Mouse (Mus musculus) intestine, embryonic 15.5 days (tissue): ENCODE measurements around the gene Gm49361. TPM values are rescaled to one million over a fixed set of nuclear protein-coding genes. Genes with fewer than 3 reads are reported as not detected.

Experiments used
- ATAC-seq: fragments of 200-750 bp; cut with Nextera tagmentation; 2 replicates; pipeline ENCODE4 v1.8.0; 2017; ENCODE audit warnings: moderate TSS enrichment, moderate library complexity
- H3K27ac ChIP-seq: fragments of 300-500 bp; sonication (generic); 2 replicates; pipeline ENCODE4 v1.5.1; 2015; ENCODE audit warnings: mild to moderate bottlenecking, inconsistent platforms
- H3K27me3 ChIP-seq: fragments of 300-500 bp; sonication (generic); replicated peaks from 2 replicates; pipeline ENCODE4 v1.6.1; 2015; ENCODE audit warnings: inconsistent platforms
- H3K36me3 ChIP-seq: fragments of 300-500 bp; sonication (generic); 2 replicates; pipeline ENCODE4 v1.6.1; 2015; ENCODE audit warnings: inconsistent platforms
- H3K4me1 ChIP-seq: fragments of 300-500 bp; sonication (generic); replicated peaks from 2 replicates; pipeline ENCODE4 v1.6.1; 2015; ENCODE audit warnings: inconsistent platforms
- H3K4me2 ChIP-seq: fragments of 300-500 bp; sonication (generic); replicated peaks from 2 replicates; pipeline ENCODE4 v1.6.1; 2015; ENCODE audit warnings: mild to moderate bottlenecking, inconsistent platforms
- H3K4me3 ChIP-seq: fragments of 300-500 bp; sonication (generic); replicated peaks from 2 replicates; pipeline ENCODE4 v1.5.1; 2015; ENCODE audit warnings: inconsistent platforms
- H3K9ac ChIP-seq: fragments of 300-500 bp; sonication (generic); 2 replicates; pipeline ENCODE4 v1.6.1; 2015; ENCODE audit warnings: inconsistent platforms
- H3K9me3 ChIP-seq: fragments of 300-500 bp; sonication (generic); 2 replicates; pipeline ENCODE4 v1.6.1; 2016; ENCODE audit warnings: inconsistent platforms
- WGBS: fragments of 180-500 bp; shearing (Covaris S2); methylation state at CpG from one replicate; pipeline ENCODE4 v1.1.7; 2015; 5-methylcytosine and 5-hydroxymethylcytosine counted together
- polyA plus RNA-seq: library from polyadenylated mRNA; unstranded; fragments of >200 nt; fragmentation: Nextera tagmentation; extraction: Ambion mirVana; gene quantifications from 2 replicates; pipeline ENCODE4 v1.2.1, GENCODE M21; 2015

Gm49361 gene
- polyA plus RNA-seq, 1 experiment from 2014 or later: 0.05 TPM

- H3K4me1 ChIP-seq: peaks cover 18% of the 10 kb centered on the region
- ATAC-seq: no peak
- H3K9ac ChIP-seq: no peak overlapping the region
- no peak overlapping the region for H3K27ac ChIP-seq
- H3K9me3 ChIP-seq: 0 out of 2 replicates have a peak, but pooled peaks cover 5% of the 10 kb centered on the region
- no peaks in the 10 kb centered on the region for H3K27me3 ChIP-seq
- H3K4me3 ChIP-seq: no peak overlapping the region
- WGBS: 77% methylated on average over 8 of the region's 8 CpGs
- no peak overlapping the region for H3K4me2 ChIP-seq
- H3K36me3 ChIP-seq: peaks cover 6% of the 10 kb centered on the region; the same call in 1 of the 2 replicates
Measured at GRCm38 (mm10) chr14:57726172-57726571, 19.7 kb downstream of the Gm49361 start.

GRCm38 (mm10) chr14:57724473-57724872 lies 21.4 kb downstream of the Gm49361 start:
- Histone ChIP-seq H3K9me3 (0 out of 2 replicates have a peak, but pooled peaks cover 5% of the 10 kb centered on the region), H3K4me1 (0 out of 2 replicates have a peak, but pooled peaks cover 1% of the 10 kb centered on the region), H3K36me3 (peaks cover 6% of the 10 kb centered on the region; the same call in 1 of the 2 replicates), H3K27ac (no peak overlapping the region), H3K27me3 (no peaks in the 10 kb centered on the region), H3K4me2 (no peak overlapping the region), H3K4me3 (no peak overlapping the region), H3K9ac (no peak overlapping the region)
- 70% methylated on average over 4 of the region's 4 CpGs for WGBS
- ATAC-seq: no peak

- WGBS: 74% methylated on average over 4 of the region's 4 CpGs
- H3K4me2 ChIP-seq: no peak overlapping the region
- ATAC-seq: no peak
- H3K27ac ChIP-seq: no peak overlapping the region
- H3K36me3 ChIP-seq: peaks cover 3% of the 10 kb centered on the region; the same call in 1 of the 2 replicates
- no peaks in the 10 kb centered on the region for H3K9me3 ChIP-seq
- no peak overlapping the region for H3K4me3 ChIP-seq
- H3K27me3 ChIP-seq: no peaks in the 10 kb centered on the region
- no peak overlapping the region for H3K9ac ChIP-seq
- no peaks in the 10 kb centered on the region for H3K4me1 ChIP-seq
Measured at GRCm38 (mm10) chr14:57718245-57718644, 27.7 kb downstream of the Gm49361 start.

- H3K27me3 ChIP-seq: no peaks in the 10 kb centered on the region
- H3K9ac ChIP-seq: no peak overlapping the region
- H3K4me3 ChIP-seq: no peak overlapping the region
- 96% methylated on average over 4 of the region's 4 CpGs for WGBS
- H3K27ac ChIP-seq: no peak overlapping the region
- no peaks in the 10 kb centered on the region for H3K9me3 ChIP-seq
- H3K4me1 ChIP-seq: no peaks in the 10 kb centered on the region
- peaks cover 3% of the 10 kb centered on the region; the same call in 1 of the 2 replicates for H3K36me3 ChIP-seq
- no peak for ATAC-seq
- H3K4me2 ChIP-seq: no peak overlapping the region
Measured at GRCm38 (mm10) chr14:57716601-57717245, 29.2 kb downstream of the Gm49361 start.

- peaks cover 3% of the 10 kb centered on the region; the same call in 1 of the 2 replicates for H3K36me3 ChIP-seq
- no peaks in the 10 kb centered on the region for H3K27me3 ChIP-seq
- WGBS: 71% methylated on average over 1 of the region's 1 CpGs
- no peak overlapping the region for H3K4me2 ChIP-seq
- no peak overlapping the region for H3K9ac ChIP-seq
- H3K27ac ChIP-seq: no peak overlapping the region
- H3K4me3 ChIP-seq: no peak overlapping the region
- H3K9me3 ChIP-seq: no peaks in the 10 kb centered on the region
- 0 out of 2 replicates have a peak, but pooled peaks cover 3% of the 10 kb centered on the region for H3K4me1 ChIP-seq
- ATAC-seq: peak; percentile 61
Measured at GRCm38 (mm10) chr14:57712884-57713283, 33.0 kb downstream of the Gm49361 start.

GRCm38 (mm10) chr14:57711059-57711458 lies 34.8 kb downstream of the Gm49361 start:
- Histone ChIP-seq H3K4me2 (no peak overlapping the region), H3K36me3 (no peaks in the 10 kb centered on the region), H3K4me3 (no peak overlapping the region), H3K27ac (no peak overlapping the region), H3K9me3 (no peaks in the 10 kb centered on the region), H3K27me3 (no peaks in the 10 kb centered on the region), H3K4me1 (peaks cover 15% of the 10 kb centered on the region), H3K9ac (no peak overlapping the region)
- ATAC-seq: no peak
- 83% methylated on average over 6 of the region's 6 CpGs for WGBS

GRCm38 (mm10) chr14:57709171-57709570 lies 36.7 kb downstream of the Gm49361 start:
- Histone ChIP-seq H3K36me3 (no peaks in the 10 kb centered on the region), H3K9me3 (no peaks in the 10 kb centered on the region), H3K4me1 (peaks cover 15% of the 10 kb centered on the region), H3K4me2 (no peak overlapping the region), H3K27ac (no peak overlapping the region), H3K4me3 (no peak overlapping the region), H3K9ac (no peak overlapping the region), H3K27me3 (no peaks in the 10 kb centered on the region)
- no peak for ATAC-seq
- WGBS: 70% methylated on average over 10 of the region's 10 CpGs

GRCm38 (mm10) chr14:57708580-57708979 lies 37.3 kb downstream of the Gm49361 start:
- no peak for ATAC-seq

GRCm38 (mm10) chr14:57707100-57707893 lies 38.6 kb downstream of the Gm49361 start:
- Histone ChIP-seq H3K27me3 (no peaks in the 10 kb centered on the region), H3K4me1 (peaks cover 15% of the 10 kb centered on the region), H3K9ac (no peak overlapping the region), H3K27ac (peak overlapping the region; percentile 76), H3K9me3 (no peaks in the 10 kb centered on the region), H3K4me3 (no peak overlapping the region), H3K4me2 (no peak overlapping the region), H3K36me3 (no peaks in the 10 kb centered on the region)
- WGBS: 49% methylated on average over 18 of the region's 18 CpGs
- peak; percentile 67 for ATAC-seq

More at GRCm38 (mm10) chr14:57708580-57708979, 37.3 kb downstream of the Gm49361 start:
- no peaks in the 10 kb centered on the region for H3K36me3 ChIP-seq
- H3K27ac ChIP-seq: 0 out of 2 replicates have a peak overlapping the region, but pooled peaks have one; percentile 32
- no peak overlapping the region for H3K9ac ChIP-seq
- peaks cover 15% of the 10 kb centered on the region for H3K4me1 ChIP-seq
- 71% methylated on average over 7 of the region's 7 CpGs for WGBS
- no peaks in the 10 kb centered on the region for H3K27me3 ChIP-seq
- H3K4me3 ChIP-seq: no peak overlapping the region
- H3K4me2 ChIP-seq: no peak overlapping the region
- no peaks in the 10 kb centered on the region for H3K9me3 ChIP-seq

- H3K36me3 ChIP-seq: no peaks in the 10 kb centered on the region
- no peak overlapping the region for H3K4me2 ChIP-seq
- no peak overlapping the region for H3K4me3 ChIP-seq
- peaks cover 15% of the 10 kb centered on the region for H3K4me1 ChIP-seq
- no peak for ATAC-seq
- H3K27me3 ChIP-seq: no peaks in the 10 kb centered on the region
- H3K9me3 ChIP-seq: no peaks in the 10 kb centered on the region
- H3K27ac ChIP-seq: peak overlapping the region; percentile 76; the same call in 1 of the 2 replicates
- H3K9ac ChIP-seq: no peak overlapping the region
- 81% methylated on average over 4 of the region's 4 CpGs for WGBS
Measured at GRCm38 (mm10) chr14:57706760-57707099, 39.2 kb downstream of the Gm49361 start.

- ATAC-seq: no peak
- Histone ChIP-seq H3K4me2 (no peak overlapping the region), H3K9ac (no peak overlapping the region), H3K36me3 (no peaks in the 10 kb centered on the region), H3K4me3 (no peak overlapping the region), H3K27ac (no peak overlapping the region), H3K9me3 (no peaks in the 10 kb centered on the region), H3K4me1 (peaks cover 15% of the 10 kb centered on the region), H3K27me3 (no peaks in the 10 kb centered on the region)
- 91% methylated on average over 4 of the region's 4 CpGs for WGBS
Measured at GRCm38 (mm10) chr14:57705759-57706158, 40.1 kb downstream of the Gm49361 start.

GRCm38 (mm10) chr14:57705075-57705474 lies 40.8 kb downstream of the Gm49361 start:
- H3K9ac ChIP-seq: no peak overlapping the region
- no peak overlapping the region for H3K4me3 ChIP-seq
- 80% methylated on average over 4 of the region's 4 CpGs for WGBS
- no peak overlapping the region for H3K27ac ChIP-seq
- H3K27me3 ChIP-seq: no peaks in the 10 kb centered on the region
- H3K4me2 ChIP-seq: no peak overlapping the region
- peaks cover 15% of the 10 kb centered on the region for H3K4me1 ChIP-seq
- no peaks in the 10 kb centered on the region for H3K9me3 ChIP-seq
- H3K36me3 ChIP-seq: peaks cover 5% of the 10 kb centered on the region
- no peak for ATAC-seq
